Mouse (Mus musculus) neural tube, embryonic 10.5 days (tissue): ENCODE measurements at regions not wholly inside any gene's neighbourhood (a gene's known extent, or its start where the extent isn't known, plus 50 kb on each side); places are given as distances from the start of the nearest gene placed in this dataset.

Experiments used
- DNase-seq: peaks from one replicate; pipeline ENCODE4 v3.0.0-alpha.2; 2017; ENCODE audit warnings: low spot score; ENCODE audit errors: extremely low spot score

- no peak for DNase-seq
Observed at GRCm38 (mm10) chr3:144012820-144013219, 192.2 kb downstream of the Lmo4 start.

DNA sequence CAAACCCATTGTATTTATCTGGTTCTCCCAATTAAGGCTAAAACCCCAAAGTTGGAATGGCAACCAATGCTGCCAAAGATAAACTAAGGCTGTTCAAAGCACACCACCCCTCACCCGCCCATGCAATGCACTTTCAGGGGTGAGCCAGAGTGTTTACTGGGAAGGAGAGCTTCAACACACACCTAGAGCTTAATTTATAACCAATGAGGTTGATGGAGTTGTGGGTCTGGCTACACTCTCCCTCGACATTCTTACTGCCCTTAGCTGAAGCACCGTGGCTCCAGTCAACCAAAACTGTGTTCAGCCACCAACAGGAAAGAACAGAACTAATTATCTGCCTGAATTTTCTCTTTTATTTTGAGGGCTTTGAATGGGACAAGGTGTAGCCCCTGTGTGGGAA, 192.8 kb downstream of the Lmo4 start:
- DNase-seq, result no peak

GRCm38 (mm10) chr3:144011456-144012025, 193.5 kb downstream of the Lmo4 start:
- DNase-seq, result no peak

GRCm38 (mm10) chr3:144010558-144010957, 194.5 kb downstream of the Lmo4 start:
- DNase-seq, result no peak

GRCm38 (mm10) chr3:144007111-144007619, 197.9 kb downstream of the Lmo4 start:
- no peak for DNase-seq

DNA sequence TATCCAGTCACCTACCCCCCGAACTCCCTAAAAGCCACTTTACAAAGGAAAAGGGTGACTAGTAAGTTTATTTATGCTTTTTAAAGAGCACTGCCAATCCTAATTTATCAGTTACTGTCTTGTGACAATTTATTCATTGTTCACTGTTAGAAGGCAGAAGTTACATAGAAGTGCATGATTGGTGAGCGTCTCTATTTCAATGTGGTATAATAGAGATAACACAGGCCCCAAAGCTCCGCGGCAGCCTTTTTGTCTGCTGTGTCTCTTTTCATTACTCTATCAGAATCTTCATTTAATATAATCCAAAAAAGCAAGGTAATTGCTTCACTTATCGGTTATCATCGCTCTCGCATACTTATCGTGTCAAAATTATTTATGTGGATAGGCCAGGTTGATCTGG, 207.1 kb downstream of the Lmo4 start:
- DNase-seq, result no peak

DNA sequence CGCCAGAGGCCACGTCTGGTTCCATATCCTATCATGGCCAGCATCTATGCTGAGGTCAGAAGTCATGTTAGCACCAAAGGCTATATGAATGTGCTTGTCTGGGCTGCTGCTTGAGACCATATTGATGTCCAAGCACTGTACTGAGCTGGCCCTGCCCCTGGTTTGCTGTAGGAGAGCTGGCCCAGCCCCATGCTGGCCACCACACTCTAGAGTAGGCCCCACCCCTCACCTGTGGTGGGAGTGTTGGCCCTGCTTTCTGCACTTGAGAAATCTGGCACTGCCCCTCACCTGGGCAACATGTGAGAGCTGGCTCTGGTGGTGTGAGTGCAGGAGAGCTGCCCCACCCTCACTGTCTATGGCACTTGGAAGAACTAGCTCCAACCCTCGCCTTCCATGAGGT, 210.0 kb downstream of the Lmo4 start:
- DNase-seq, result no peak

DNA sequence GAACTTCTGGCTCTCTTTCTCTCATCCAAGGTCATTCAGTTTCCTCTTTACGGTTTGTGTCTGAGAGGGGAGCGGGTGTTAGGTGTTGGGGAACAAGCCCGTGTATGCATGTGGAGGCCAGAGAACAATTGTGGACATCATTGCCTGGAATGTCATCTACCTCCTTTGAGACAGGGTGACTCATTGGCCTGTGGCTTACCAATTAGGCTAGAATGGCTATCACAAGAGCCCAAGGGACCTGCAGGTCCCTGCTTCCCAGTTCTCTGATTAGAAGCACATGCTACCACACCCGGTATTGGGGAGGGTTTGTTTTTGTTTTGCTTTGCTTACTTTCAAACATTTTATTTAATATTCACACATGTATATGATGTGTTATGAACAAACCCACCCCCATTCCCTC, 216.0 kb downstream of the Lmo4 start:
- DNase-seq, result no peak

DNA sequence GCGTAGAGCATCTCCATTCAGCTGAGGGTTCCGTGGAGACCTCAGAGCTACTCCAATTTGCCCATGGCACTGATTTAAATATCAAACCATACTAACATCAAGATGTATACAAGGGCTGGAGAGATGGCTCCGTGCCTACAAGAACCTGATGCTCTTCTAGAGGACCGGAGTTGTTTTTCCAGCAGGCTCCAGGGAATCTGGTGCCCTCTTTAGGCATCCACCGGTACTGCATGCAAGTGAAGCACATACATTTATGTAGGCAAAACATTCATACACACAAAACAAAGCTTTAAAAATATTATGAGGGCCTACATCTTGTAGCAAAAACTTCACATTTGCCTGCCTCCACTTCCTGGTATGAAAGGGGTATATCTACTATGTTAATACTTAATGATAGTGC, 217.0 kb downstream of the Lmo4 start:
- DNase-seq, result no peak

GRCm38 (mm10) chr3:143986798-143987197, 218.2 kb downstream of the Lmo4 start:
- DNase-seq, result no peak

DNA sequence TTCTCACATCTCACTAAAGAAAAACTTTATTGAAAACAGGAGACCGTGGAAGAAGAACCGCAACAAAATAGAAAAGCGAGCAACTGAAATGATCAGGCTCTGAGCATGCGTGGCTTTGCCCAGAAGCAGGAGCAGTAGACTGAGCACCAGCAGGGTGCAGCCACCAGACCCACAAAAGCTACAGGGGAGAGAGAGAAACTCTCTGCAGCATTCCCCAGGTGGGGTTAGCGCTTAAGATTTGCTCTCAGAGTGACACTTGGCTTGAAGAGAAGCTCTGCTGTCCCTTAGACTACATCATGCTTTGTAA, 218.9 kb downstream of the Lmo4 start:
- no peak for DNase-seq

GRCm38 (mm10) chr3:143985349-143986199, 219.4 kb downstream of the Lmo4 start:
- DNase-seq, result no peak

GRCm38 (mm10) chr3:143978703-143979102, 226.3 kb downstream of the Lmo4 start:
- DNase-seq, result no peak

DNA sequence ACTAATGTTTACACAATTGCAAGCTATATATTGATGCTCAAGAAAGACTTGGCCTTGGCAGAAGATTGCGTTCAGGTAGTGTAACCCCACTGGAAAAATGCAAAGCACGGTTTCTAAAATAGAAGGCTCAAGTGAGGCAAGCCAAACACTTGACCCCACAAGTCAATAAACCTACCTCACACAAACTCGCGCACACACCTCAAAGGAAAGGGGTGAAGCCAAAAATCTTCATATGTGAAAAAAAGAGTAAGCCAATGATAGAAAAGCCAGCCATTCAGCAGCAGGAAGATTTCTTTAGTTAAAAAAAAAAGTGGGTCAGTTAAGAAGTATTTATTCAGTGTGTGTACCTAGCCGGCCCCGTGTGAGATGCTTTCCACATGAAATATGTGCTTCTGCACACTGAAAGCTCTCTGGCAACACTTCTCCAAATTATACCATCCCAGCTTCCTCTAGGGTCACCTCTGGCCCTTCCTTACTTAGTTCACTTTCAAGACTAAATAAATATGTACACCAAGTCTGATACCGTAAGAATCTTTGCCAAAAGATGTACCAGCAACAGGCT, 227.1 kb downstream of the Lmo4 start:
- DNase-seq, result no peak

- DNase-seq, result no peak
Observed at GRCm38 (mm10) chr3:143973582-143973981, 231.4 kb downstream of the Lmo4 start.

- DNase-seq, result no peak
Observed at GRCm38 (mm10) chr3:143972351-143972750, 232.7 kb downstream of the Lmo4 start.

DNA sequence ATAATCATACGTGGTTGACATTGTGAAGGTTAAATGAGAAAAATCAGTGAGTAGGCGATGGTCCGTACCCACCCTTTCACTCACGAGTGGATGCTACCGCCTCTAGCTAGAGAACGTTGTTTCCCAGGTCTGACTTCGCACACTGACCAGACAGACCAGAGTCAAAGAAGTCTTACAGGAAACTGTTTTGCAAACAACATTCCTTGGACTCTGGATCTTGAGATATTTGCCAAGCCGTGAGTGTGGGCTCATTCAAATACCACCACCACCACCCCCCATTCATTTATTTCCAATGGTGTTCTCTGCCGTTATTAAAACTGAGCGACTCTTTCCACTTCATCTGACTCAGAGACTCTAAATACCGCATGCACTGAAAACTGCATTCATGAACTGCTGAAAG, 234.2 kb downstream of the Lmo4 start:
- DNase-seq, result no peak

GRCm38 (mm10) chr3:143955508-143955907, 249.5 kb downstream of the Lmo4 start:
- no peak for DNase-seq

- DNase-seq, result no peak
Observed at GRCm38 (mm10) chr3:143954822-143955221, 250.2 kb downstream of the Lmo4 start.

GRCm38 (mm10) chr3:143952289-143952688, 252.7 kb downstream of the Lmo4 start:
- no peak for DNase-seq

- no peak for DNase-seq
Observed at GRCm38 (mm10) chr3:143949656-143950055, 255.4 kb downstream of the Lmo4 start.

- no peak for DNase-seq
Observed at GRCm38 (mm10) chr3:143949026-143949637, 255.9 kb downstream of the Lmo4 start.
